Mouse (Mus musculus) megakaryocyte, adult 5-6 weeks (primary cell): ENCODE measurements around the gene Zdhhc18. TPM values are rescaled to one million over a fixed set of nuclear protein-coding genes. Genes with fewer than 3 reads are reported as not detected.
A peak's percentile ranks its signal among the peaks of the same experiment; 100 is the strongest.

ENCODE experiments used
- ATAC-seq: 2 replicates; pipeline ENCODE4 v1.8.0; 2016; ENCODE audit warnings: mild to moderate bottlenecking, inconsistent platforms; ENCODE audit not compliant: poor library complexity, severe bottlenecking
- total RNA-seq, 2 experiments: library from RNA; stranded (forward) in 1 of 2; stranded (reverse) in 1 of 2; fragments of 153-499, 151-499 nt in 1 of 2; fragments of 221-1000, 200-1000 nt in 1 of 2; gene quantifications; 2 replicates each; pipeline versions ENCODE4 v1.2.3 to v1.2.4; 2015 to 2017

Zdhhc18 gene
- total RNA-seq, 2 experiments from 2014 or later, result 9.3 to 29.5 TPM

DNA sequence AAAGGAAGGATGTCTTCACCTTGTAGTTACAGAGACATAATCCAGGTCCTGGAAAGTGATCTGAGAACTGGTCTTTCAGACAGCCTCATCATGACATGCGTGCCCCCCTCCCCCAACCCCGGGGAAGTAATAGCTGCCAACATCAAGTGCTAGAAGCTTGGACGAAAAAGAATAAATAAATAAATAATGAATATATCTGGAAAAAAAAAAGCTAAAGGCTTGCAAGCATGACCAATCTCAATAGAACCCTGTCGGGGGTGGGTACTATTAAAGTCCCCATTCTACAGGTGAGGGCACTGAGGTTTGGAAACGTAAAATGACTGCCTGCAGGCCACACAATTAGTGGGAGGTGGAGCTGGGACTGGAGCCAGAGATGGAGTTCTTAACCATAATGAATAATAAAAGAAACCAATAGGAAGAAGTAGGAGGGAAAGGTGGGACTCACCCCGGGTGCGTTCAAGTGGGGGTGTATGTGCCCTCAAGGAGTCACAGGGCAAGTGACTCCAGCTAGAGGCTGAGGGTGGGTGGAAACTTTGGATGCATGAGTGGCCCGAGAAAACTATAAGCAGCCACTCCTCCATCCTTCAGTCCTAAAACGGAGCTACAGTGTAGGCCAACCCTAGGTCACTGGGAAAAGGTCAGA is 18.1 kb downstream of the Zdhhc18 start:
- no peak for ATAC-seq

DNA sequence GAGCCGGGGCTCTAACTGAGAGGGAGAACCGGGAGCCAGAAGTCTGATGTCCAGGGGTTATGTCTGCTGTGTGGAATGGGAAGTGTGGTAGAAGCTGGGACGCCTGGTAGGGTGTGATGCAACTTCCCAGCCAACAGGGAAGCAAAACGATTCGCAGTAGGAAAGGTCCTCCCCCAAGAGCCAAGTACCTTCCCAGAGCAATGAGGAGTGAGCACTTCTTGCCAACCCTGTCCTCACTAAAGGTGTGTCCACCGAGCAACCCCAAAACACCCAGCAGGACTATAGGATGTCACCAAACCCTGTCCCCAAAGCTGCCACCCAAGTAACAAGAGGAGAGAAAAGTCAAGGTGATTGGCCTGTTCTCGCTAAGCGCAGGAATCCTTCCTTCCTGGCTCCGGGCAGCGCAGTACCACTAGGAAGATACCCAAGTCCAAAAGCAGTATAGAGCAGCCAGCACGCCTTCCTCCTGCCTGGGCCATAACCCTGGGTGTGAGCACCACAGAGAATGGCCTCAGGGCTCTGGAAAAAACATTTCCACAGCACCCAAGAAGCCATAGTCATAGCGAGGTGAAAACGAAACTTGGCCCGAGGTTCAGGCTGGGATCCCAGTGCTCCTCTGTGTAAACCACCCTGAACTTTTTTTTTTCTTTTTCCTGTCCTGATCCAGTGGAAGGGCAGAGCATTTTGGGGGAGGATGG is 18.7 kb downstream of the Zdhhc18 start:
- ATAC-seq, result peak; percentile 46

- no peak for ATAC-seq
These were observed 19.5 kb downstream of the Zdhhc18 start for GRCm38 (mm10) chr4:133630326-133630920.

DNA sequence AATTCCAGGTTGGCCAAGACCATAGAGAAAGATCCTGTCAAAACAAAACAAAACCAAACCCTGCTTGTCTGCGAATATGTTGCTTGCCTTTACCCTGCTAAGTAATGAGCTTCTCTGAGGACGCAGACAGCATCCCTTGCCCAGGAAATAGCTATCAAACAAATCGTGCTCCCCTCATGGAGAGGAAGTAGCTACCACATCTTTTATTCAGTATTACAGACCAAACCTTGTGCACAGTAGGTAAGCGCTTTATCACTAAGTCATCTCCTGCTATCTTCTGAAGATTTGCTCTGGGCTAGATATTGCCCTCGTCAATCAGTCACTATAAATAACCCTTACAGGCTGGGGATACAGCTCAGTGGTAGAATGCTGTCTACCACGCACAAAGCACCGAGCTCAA is 20.8 kb downstream of the Zdhhc18 start:
- no peak for ATAC-seq

GRCm38 (mm10) chr4:133628517-133628916 is 21.4 kb downstream of the Zdhhc18 start:
- ATAC-seq, result no peak

DNA sequence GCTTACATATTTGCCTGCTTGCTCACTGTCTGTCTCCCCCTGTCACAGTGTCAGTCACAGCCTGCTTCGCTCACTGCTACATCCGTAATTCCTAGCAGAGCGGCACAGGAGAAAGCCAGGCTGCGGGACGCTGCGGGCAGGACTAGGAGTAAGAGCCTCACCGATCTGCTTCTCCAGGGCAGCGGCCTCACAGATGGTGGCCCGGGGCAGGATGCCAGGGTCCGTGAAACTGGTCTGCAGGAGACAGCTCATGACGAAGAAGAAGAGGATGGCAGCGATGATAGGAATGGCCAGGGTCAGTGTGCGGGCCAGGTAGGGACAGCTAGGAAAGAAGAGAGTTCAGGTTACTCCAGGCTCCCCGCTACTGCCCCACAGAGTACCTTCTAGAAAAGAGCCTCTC is 22.9 kb downstream of the Zdhhc18 start:
- ATAC-seq, result no peak

- ATAC-seq, result no peak
These were observed 23.3 kb downstream of the Zdhhc18 start for GRCm38 (mm10) chr4:133626621-133627020.

GRCm38 (mm10) chr4:133626221-133626620 is 23.7 kb downstream of the Zdhhc18 start:
- ATAC-seq, result no peak

DNA sequence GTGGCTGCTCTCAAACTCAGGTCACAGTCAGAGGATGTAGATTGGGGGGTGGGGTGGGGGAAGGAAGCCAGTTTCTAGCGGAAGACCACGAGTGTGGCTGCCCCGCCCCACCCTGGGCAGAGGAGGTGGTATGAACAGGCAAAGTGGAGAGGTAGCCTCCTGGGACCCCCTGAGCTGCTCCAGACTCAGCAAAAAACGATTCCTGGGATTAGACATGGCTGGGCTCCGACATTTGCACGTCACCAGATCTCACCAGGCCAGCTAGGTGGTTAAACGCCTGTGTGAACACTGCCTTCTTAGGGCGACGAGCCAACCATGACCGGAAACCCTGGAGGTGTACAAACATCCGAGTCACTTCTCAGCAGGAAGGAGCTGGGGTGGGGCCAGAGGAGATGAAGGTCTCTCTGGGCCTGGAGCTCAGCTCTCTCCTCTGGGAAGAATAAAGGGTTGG is 24.3 kb downstream of the Zdhhc18 start:
- ATAC-seq, result peak; percentile 88

- no peak for ATAC-seq
These were observed 25.1 kb downstream of the Zdhhc18 start for GRCm38 (mm10) chr4:133624830-133625229.

GRCm38 (mm10) chr4:133622161-133622695 is 27.7 kb downstream of the Zdhhc18 start:
- ATAC-seq, result no peak

DNA sequence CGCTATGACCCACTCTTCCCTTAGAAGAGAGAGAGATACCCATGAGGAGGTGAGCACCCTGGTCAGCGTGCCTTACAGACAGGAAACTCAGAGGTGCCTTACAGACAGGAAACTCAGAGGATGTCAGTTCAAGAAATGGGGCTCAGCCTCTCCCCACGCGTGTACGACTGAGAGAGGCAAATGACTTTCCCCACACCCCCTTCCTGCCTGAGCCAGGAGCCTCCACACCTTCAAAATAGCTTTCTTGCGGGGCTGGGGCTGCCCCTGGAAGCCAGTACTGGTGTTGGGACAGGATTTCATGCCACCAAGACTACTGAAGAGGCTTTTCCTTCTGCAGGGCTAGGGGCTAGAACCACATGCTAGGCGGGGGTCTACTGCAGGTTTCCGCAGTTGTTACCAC is 29.3 kb downstream of the Zdhhc18 start:
- 0 out of 2 replicates have a peak, but pooled peaks have one; percentile 16 for ATAC-seq

DNA sequence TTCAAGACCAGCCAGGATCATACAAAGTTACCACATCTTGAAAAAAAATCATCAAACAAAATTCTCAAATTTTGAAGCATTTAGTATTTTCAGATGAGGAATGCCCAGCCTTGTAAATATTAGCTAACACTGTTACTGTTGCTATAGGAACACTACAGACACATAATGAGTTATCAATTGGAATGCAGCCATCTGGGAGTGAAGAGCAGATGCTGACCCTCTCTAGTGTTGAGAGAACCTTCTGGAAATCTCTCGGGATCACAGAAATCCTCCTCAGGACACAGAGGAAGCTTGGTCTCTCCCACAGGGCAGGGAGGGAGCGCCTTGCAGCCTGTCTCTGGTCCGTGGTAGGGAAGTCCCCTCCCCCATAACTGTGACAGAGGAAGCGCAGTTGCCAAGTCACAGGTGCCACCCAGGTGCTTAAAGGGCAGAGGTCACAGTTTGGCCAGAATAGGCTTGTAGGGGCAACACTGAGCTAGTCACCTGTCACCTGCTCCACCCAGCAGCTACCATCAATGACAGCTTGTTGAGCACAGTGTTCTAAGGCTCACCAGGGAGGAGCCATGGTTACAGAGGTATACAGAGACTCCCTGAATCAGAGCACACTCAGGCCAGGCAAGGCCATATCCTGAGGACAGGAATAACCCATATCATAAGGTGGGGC is 30.3 kb downstream of the Zdhhc18 start:
- ATAC-seq, result peak; percentile 60

GRCm38 (mm10) chr4:133617936-133618335 is 32.0 kb downstream of the Zdhhc18 start:
- no peak for ATAC-seq

- no peak for ATAC-seq
These were observed 34.5 kb downstream of the Zdhhc18 start for GRCm38 (mm10) chr4:133615416-133615815.

- ATAC-seq, result no peak
These were observed 35.6 kb downstream of the Zdhhc18 start for GRCm38 (mm10) chr4:133614274-133614761.

- ATAC-seq, result no peak
These were observed 36.1 kb downstream of the Zdhhc18 start for GRCm38 (mm10) chr4:133613867-133614266.

DNA sequence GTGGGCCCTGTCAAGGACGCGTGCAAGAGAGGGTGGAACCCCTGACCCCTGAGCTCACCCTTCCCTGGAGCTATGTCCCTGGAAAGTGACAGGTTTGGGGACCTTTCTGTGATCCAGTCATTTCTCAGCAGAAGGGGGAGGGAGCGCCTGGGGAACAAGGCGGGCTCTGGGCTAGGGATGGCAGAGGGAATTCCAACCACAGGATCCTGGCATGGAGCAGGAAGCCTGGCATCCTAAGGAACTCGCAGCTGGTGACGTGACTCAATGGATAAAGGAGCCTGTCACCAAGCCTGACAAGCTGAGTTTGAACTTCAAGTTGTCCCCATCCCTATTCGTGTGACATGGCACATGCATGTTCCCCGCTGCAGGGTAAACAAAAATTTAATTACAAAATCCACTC is 36.9 kb downstream of the Zdhhc18 start:
- no peak for ATAC-seq

DNA sequence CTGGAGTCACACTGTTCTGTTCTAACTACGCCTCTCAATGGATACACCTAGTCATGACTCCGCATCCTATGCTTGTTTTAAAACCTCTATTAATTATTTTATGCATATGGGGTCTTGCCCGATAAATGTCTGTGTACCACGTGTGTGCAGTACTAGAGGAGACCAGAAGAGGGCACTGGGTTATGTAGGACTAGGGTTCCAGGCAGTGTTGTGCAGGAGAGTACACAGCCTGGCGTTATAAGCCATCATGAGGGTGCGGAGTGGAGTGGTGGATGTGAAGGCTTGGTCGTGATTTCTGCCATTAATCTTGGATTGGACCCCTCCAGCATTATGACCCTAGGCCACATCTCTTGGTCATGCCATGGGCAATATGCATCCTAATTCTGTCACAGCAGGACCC is 37.5 kb downstream of the Zdhhc18 start:
- no peak for ATAC-seq

GRCm38 (mm10) chr4:133611815-133612214 is 38.1 kb downstream of the Zdhhc18 start:
- no peak for ATAC-seq

GRCm38 (mm10) chr4:133609719-133610118 is 40.2 kb downstream of the Zdhhc18 start:
- ATAC-seq, result peak; percentile 90
